Mouse (Mus musculus): ENCODE measurements around the gene Scn1b.

- TF ChIP-seq CTCF (IDR thresholded peaks at IDR 0.05; ENCODE audit: low read depth, low read length) (no peak), POLR2A (IDR thresholded peaks at IDR 0.05; ENCODE audit: borderline replicate concordance, low read depth, low read length) (no peak)
Observed at GRCm38 (mm10) chr7:31162324-31162723, 35.5 kb upstream of the Scn1b start.
